Mouse (Mus musculus) lung, embryonic 16.5 days (tissue): ENCODE data around the gene Slc6a19. TPM values are rescaled to one million over a fixed set of nuclear protein-coding genes. Genes with fewer than 3 reads are reported as not detected.

Experiments used
- ATAC-seq: fragments of 200-750 bp; cut with Nextera tagmentation; 2 replicates; pipeline ENCODE4 v1.8.0; 2017; ENCODE audit warnings: low read depth, mild to moderate bottlenecking, moderate library complexity
- H3K27ac ChIP-seq: fragments of 300-500 bp; sonication (generic); 2 replicates; pipeline ENCODE4 v1.5.1; 2014; ENCODE audit warnings: mild to moderate bottlenecking, control low read depth, low read length
- H3K27me3 ChIP-seq: fragments of 300-500 bp; sonication (generic); 2 replicates; pipeline ENCODE4 v1.6.1; 2014; ENCODE audit warnings: low read depth, low read length, mixed read lengths; ENCODE audit not compliant: control insufficient read depth, insufficient read depth
- H3K36me3 ChIP-seq: fragments of 300-500 bp; sonication (generic); 2 replicates; pipeline ENCODE4 v1.6.1; 2014; ENCODE audit warnings: low read length; ENCODE audit not compliant: control insufficient read depth, insufficient read depth
- H3K4me1 ChIP-seq: fragments of 300-500 bp; sonication (generic); replicated peaks from 2 replicates; pipeline ENCODE4 v1.6.1; 2014; ENCODE audit warnings: low read length, mixed read lengths; ENCODE audit not compliant: control insufficient read depth, insufficient read depth
- H3K4me2 ChIP-seq: fragments of 300-500 bp; sonication (generic); 2 replicates; pipeline ENCODE4 v1.6.1; 2014; ENCODE audit warnings: low read depth, low read length, control low read depth
- H3K4me3 ChIP-seq: fragments of 300-500 bp; sonication (generic); 2 replicates; pipeline ENCODE4 v1.5.1; 2014; ENCODE audit warnings: mild to moderate bottlenecking, low read length, control low read depth
- H3K9ac ChIP-seq: fragments of 300-500 bp; sonication (generic); 2 replicates; pipeline ENCODE4 v1.6.1; 2014; ENCODE audit warnings: low read length, control low read depth
- H3K9me3 ChIP-seq: fragments of 300-500 bp; sonication (generic); 2 replicates; pipeline ENCODE4 v1.6.1; 2016; ENCODE audit warnings: low read length; ENCODE audit not compliant: control insufficient read depth
- WGBS: fragments of 180-500 bp; shearing (Covaris S2); extraction: QIAGEN DNeasy Blood & Tissue Kit; methylation state at CpG from one replicate; pipeline ENCODE4 v1.1.7; 2014; 5-methylcytosine and 5-hydroxymethylcytosine counted together
- polyA plus RNA-seq: library from polyadenylated mRNA; unstranded; fragments of >200 nt; fragmentation: Nextera tagmentation; extraction: Ambion mirVana; gene quantifications from 2 replicates; pipeline ENCODE4 v1.2.1, GENCODE M21; 2015

Gene Slc6a19
- polyA plus RNA-seq, 1 experiment from 2014 or later = not detected

DNA sequence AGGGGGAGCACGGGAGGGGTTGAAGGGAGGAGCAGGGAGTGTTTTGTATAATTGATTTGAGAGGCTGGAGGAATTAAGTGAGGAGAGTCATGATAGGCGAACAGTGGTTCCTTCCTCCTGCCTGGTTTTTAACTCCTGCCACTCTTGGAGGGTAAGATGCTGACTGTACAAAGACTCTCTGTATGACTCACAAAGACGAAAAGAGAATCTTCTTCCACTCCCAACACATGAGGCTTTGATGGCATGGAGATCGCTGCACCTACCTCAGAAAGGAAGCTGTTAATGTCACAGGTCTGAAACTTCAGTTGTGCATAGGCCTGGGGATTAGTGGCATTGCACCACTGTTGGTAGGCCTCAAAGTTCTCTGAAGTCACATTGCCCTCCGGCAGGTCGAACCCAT is 19.2 kb downstream of the Slc6a19 start:
- H3K9me3 ChIP-seq = no peaks in the 10 kb centered on the region
- H3K27me3 ChIP-seq = no peaks in the 10 kb centered on the region
- no peak for ATAC-seq
- no peak overlapping the region for H3K4me2 ChIP-seq
- WGBS = 80% methylated on average over 6 of the region's 6 CpGs
- no peak overlapping the region for H3K9ac ChIP-seq
- H3K36me3 ChIP-seq = no peaks in the 10 kb centered on the region
- H3K27ac ChIP-seq = no peak overlapping the region
- no peaks in the 10 kb centered on the region for H3K4me1 ChIP-seq
- no peak overlapping the region for H3K4me3 ChIP-seq

DNA sequence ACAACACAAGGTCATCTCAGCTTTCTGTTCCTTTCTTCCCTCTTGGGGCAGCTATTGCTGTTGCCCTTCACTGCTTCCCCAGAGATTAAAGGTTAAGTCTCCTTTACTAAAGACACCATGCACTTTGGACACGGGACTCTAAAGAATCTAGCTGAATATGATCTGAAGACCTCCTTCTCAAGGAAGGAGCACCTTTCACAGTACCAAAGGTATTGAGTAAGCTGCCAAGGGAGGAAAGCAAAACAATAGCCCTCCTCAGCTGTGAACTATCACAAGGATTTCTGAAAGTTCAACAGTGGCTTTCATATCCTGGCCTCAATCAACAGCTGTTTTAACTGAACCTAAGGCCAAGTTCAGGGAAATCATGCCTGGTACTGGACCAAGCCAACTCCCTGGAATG is 20.3 kb downstream of the Slc6a19 start:
- no peaks in the 10 kb centered on the region for H3K4me1 ChIP-seq
- no peak overlapping the region for H3K4me2 ChIP-seq
- no peak overlapping the region for H3K4me3 ChIP-seq
- no peaks in the 10 kb centered on the region for H3K9me3 ChIP-seq
- no peak overlapping the region for H3K27ac ChIP-seq
- no peaks in the 10 kb centered on the region for H3K36me3 ChIP-seq
- no peak overlapping the region for H3K9ac ChIP-seq
- no peak for ATAC-seq
- 79% methylated on average over 1 of the region's 1 CpGs for WGBS
- H3K27me3 ChIP-seq = no peaks in the 10 kb centered on the region

DNA sequence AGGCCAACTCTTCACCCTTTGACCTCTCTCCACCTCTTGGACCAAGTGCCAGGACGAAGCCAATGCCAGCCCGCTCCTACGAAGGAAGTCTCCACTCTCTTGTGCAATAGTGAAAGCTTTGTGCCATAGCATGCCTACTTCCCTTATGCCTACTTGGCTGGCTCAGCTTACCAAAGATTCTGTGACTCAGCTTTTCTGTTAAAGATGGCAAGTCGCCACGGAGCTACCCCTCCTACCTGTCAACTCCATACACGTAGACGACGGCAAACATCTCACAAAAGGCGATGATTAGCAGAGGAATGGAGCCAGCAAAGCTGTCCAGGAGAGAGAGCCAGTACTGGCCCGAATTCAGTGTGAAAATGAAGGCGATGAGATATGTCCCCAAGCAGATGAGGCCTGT is 21.0 kb downstream of the Slc6a19 start:
- Histone ChIP-seq H3K4me1 (no peaks in the 10 kb centered on the region), H3K4me2 (no peak overlapping the region)
- 79% methylated on average over 11 of the region's 11 CpGs for WGBS

DNA sequence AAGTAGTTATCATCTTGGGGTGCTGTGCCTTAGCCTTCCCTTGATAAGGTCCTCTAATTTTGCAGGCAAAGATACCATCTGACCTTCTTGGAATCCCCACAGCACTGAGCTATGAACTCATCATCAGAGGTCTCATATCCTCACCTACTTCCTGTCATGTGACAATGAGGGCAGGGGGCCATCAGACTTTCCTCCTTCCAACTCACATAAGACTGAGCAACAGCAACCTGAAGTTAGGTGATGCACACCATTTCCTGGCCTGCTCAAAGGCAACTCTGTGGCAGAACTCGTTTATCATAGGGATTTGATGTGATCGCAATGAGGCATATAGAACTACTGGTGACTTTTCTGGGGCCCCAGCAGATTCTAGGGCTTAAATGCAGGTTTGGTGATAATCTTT is 22.4 kb downstream of the Slc6a19 start:
- no peak overlapping the region for H3K4me3 ChIP-seq
- no peak overlapping the region for H3K9ac ChIP-seq
- H3K36me3 ChIP-seq = no peaks in the 10 kb centered on the region
- H3K4me2 ChIP-seq = no peak overlapping the region
- H3K27me3 ChIP-seq = no peaks in the 10 kb centered on the region
- H3K9me3 ChIP-seq = no peaks in the 10 kb centered on the region
- H3K4me1 ChIP-seq = no peaks in the 10 kb centered on the region
- H3K27ac ChIP-seq = no peak overlapping the region
- no peak for ATAC-seq
- 79% methylated on average over 2 of the region's 2 CpGs for WGBS

More for the DNA sequence above, 21.0 kb downstream of the Slc6a19 start:
- no peak for ATAC-seq
- Histone ChIP-seq H3K36me3 (no peaks in the 10 kb centered on the region), H3K4me3 (no peak overlapping the region), H3K9ac (no peak overlapping the region), H3K9me3 (no peaks in the 10 kb centered on the region), H3K27me3 (no peaks in the 10 kb centered on the region), H3K27ac (no peak overlapping the region)

DNA sequence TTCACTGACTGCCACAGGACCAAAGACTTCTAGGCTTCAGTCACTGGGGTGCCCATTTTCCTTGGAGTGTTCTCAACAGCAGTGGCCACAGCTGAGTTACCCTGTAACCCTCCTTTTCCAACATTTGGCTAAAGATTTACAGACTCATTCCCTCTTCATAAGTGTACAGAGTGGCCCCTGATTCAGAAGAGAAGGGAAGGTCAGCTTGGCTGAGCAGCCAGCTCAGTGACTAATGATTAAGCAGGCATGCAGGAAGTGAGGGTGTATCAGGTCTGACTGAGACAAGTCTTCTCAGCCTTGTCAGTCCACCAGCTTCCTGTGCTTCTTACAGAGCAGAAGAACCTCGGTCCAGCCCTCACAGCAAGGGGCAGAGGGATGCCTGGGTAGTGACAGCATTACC is 24.3 kb downstream of the Slc6a19 start:
- no peak overlapping the region for H3K4me2 ChIP-seq
- no peaks in the 10 kb centered on the region for H3K9me3 ChIP-seq
- no peak overlapping the region for H3K4me3 ChIP-seq
- 11% methylated on average over 1 of the region's 1 CpGs for WGBS
- no peak overlapping the region for H3K27ac ChIP-seq
- H3K36me3 ChIP-seq = no peaks in the 10 kb centered on the region
- H3K9ac ChIP-seq = no peak overlapping the region
- H3K27me3 ChIP-seq = no peaks in the 10 kb centered on the region
- no peaks in the 10 kb centered on the region for H3K4me1 ChIP-seq
- ATAC-seq = 0 out of 2 replicates have a peak, but pooled peaks have one; percentile 17

DNA sequence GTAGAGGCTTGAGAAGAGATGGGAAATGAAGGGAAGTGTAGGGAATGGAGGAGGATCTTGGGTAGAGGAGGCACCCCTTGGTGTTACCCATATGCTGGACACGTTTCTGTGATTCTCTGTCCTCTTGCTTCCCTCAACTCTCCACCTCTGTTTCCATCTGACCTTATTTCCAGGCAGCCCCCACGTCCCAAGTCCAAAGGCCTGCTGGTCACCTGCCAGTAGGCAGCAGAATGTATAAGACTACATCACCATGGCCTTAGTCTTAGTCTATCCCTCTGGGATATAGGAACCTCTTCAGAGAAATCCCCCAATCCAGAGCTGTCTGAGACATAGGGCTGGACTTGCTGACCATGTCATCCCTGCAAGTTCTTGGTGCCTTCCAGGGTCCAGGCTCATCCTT is 25.4 kb downstream of the Slc6a19 start:
- no peak overlapping the region for H3K27ac ChIP-seq
- WGBS = 53% methylated on average over 2 of the region's 2 CpGs

DNA sequence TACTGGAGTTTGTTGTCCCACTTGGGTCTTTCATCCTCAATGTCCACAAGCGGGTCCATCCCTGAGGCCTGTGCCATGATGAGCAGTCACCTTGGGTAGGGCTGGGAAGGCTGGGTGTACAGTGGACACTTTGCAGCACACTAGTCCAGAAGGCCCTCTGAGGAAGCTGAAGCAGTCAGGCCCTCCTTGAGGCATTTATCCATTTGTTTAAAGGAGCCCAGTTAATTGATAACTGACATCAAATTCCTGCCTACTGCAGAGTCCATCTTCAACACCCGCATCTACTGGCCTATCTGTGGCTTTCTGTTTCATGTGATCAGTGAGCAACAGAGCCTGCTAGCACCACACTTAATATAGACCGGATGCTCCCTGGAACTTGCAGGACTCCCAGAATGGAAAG is 26.8 kb downstream of the Slc6a19 start, which contains the start of gene Slc6a18:
TSS of gene Slc6a18 (minus strand) at position 171 of the 400 bp plus-strand sequence.
- Histone ChIP-seq H3K36me3 (no peaks in the 10 kb centered on the region), H3K4me1 (no peaks in the 10 kb centered on the region), H3K27ac (no peak within 1 kb of the TSS), H3K9me3 (no peaks in the 10 kb centered on the region), H3K9ac (no peak within 1 kb of the TSS), H3K4me3 (no peak within 1 kb of the TSS), H3K4me2 (no peak within 1 kb of the TSS), H3K27me3 (no peaks in the 10 kb centered on the region)
- no peak for ATAC-seq
- WGBS = 71% methylated on average over 3 of the region's 3 CpGs

More for the DNA sequence above, 25.4 kb downstream of the Slc6a19 start:
- no peak for ATAC-seq
- H3K4me2 ChIP-seq = no peak overlapping the region
- no peaks in the 10 kb centered on the region for H3K27me3 ChIP-seq
- no peaks in the 10 kb centered on the region for H3K36me3 ChIP-seq
- H3K9me3 ChIP-seq = no peaks in the 10 kb centered on the region
- no peak overlapping the region for H3K9ac ChIP-seq
- no peaks in the 10 kb centered on the region for H3K4me1 ChIP-seq
- no peak overlapping the region for H3K4me3 ChIP-seq

DNA sequence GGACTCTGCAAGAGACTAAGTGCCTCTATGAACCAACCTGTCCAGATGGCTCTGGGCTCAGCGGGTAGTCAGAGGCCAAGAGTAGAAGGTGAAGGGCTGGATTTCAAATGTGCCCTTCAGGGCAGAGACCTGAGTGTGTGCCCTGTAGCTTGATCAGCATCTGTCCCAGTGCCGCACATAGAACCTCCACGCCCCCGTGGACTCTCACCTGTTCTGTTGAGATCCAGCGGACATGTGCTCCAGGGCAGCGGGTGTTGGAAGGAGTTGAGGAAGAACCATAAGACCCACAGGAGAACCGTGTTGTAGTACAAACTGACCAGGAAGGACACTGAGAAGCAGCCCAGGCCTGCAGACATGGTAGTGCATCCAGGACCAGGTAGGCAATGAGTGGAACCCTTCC is 29.5 kb downstream of the Slc6a19 start:
- Histone ChIP-seq H3K4me1 (no peaks in the 10 kb centered on the region), H3K27me3 (no peaks in the 10 kb centered on the region), H3K36me3 (no peaks in the 10 kb centered on the region), H3K27ac (no peak overlapping the region), H3K9me3 (no peaks in the 10 kb centered on the region), H3K4me2 (no peak overlapping the region), H3K9ac (no peak overlapping the region), H3K4me3 (no peak overlapping the region)
- ATAC-seq = no peak
- WGBS = 85% methylated on average over 7 of the region's 7 CpGs

DNA sequence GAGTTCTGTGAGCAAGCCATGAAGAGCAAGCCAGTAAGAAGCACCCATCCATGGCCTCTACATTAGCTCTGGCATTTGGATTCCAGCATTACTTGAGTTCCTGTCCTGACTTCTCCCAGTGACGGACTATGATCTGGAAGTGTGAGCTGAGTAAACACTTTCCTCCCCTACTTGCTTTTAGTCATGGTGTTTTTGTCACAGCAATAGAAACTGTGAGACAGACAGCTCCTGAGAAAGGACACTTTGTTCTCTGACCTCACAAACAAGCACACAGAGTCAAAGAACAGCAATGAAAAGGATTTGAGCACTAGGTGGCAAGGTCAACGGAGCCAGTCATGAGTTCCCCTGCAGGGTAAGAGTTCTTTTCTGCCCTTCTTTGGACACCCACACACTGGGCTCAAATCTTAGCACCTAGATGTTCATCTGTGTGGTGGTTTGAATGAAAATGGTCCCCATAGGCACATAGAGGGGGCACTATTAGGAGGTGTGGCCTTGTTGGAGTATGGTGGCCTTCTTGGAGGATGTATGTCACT is 44.4 kb downstream of the Slc6a19 start:
- ATAC-seq = no peak
- H3K9me3 ChIP-seq = no peaks in the 10 kb centered on the region
- no peak overlapping the region for H3K4me2 ChIP-seq
- 57% methylated on average over 2 of the region's 2 CpGs for WGBS
- H3K27ac ChIP-seq = no peak overlapping the region
- H3K4me3 ChIP-seq = no peak overlapping the region
- no peaks in the 10 kb centered on the region for H3K4me1 ChIP-seq
- no peaks in the 10 kb centered on the region for H3K27me3 ChIP-seq
- H3K36me3 ChIP-seq = no peaks in the 10 kb centered on the region
- H3K9ac ChIP-seq = no peak overlapping the region

DNA sequence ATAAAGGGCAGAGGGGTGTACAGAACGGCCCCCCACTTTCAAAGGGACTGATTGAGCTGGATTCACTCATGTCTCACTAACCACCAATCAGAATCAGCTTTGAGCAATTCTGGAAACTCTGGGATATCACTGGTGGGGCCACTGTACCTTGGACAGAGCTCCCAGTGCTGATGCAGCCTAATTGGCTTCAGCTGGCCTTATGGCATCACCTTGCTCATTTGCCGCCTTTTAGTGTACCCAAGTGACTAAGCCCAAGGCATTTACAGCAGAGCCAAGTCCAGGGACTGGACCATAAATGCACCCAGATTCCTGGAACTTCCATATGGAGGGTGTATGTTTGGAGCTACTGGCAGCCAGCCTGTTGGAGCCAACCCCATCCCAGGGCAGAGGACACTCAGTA is 45.7 kb downstream of the Slc6a19 start:
- no peak for ATAC-seq
- Histone ChIP-seq H3K27me3 (no peaks in the 10 kb centered on the region), H3K4me3 (no peak overlapping the region), H3K9ac (no peak overlapping the region), H3K27ac (no peak overlapping the region), H3K4me1 (no peaks in the 10 kb centered on the region), H3K36me3 (no peaks in the 10 kb centered on the region), H3K9me3 (no peaks in the 10 kb centered on the region), H3K4me2 (no peak overlapping the region)
- 45% methylated on average over 2 of the region's 2 CpGs for WGBS
